Mouse (Mus musculus): ENCODE data around the gene Cyp11a1.

The Cyp11a1 gene

GRCm38 (mm10) chr9:58044828-58045227, 38.6 kb downstream of the Cyp11a1 start:
- DNase-seq (ENCODE audit: low read depth) = no peak

- DNase-seq (ENCODE audit: low read depth) = no peak
These were observed 39.4 kb downstream of the Cyp11a1 start for GRCm38 (mm10) chr9:58045646-58046045.

GRCm38 (mm10) chr9:58047061-58047460, 40.9 kb downstream of the Cyp11a1 start:
- no peak for DNase-seq (ENCODE audit: low read depth)

GRCm38 (mm10) chr9:58048621-58049020, 42.4 kb downstream of the Cyp11a1 start:
- no peak for DNase-seq (ENCODE audit: low read depth)

GRCm38 (mm10) chr9:58049186-58049585, 43.0 kb downstream of the Cyp11a1 start:
- no peak for DNase-seq (ENCODE audit: low read depth)

- DNase-seq (ENCODE audit: low read depth) = no peak
These were observed 43.6 kb downstream of the Cyp11a1 start for GRCm38 (mm10) chr9:58049861-58050260.

GRCm38 (mm10) chr9:58051937-58052336, 45.7 kb downstream of the Cyp11a1 start:
- DNase-seq (ENCODE audit: low read depth) = no peak

- DNase-seq (ENCODE audit: low read depth) = no peak
These were observed 46.9 kb downstream of the Cyp11a1 start for GRCm38 (mm10) chr9:58053102-58053501.

GRCm38 (mm10) chr9:58053544-58053943, 47.3 kb downstream of the Cyp11a1 start:
- DNase-seq (ENCODE audit: low read depth) = no peak

- DNase-seq (ENCODE audit: low read depth) = no peak
These were observed 47.8 kb downstream of the Cyp11a1 start for GRCm38 (mm10) chr9:58054032-58054431.

GRCm38 (mm10) chr9:58055666-58056065, 49.5 kb downstream of the Cyp11a1 start:
- no peak for DNase-seq (ENCODE audit: low read depth)

- DNase-seq (ENCODE audit: low read depth) = no peak
These were observed 53.7 kb downstream of the Cyp11a1 start for GRCm38 (mm10) chr9:58059920-58060319.

GRCm38 (mm10) chr9:58060677-58061667, 54.8 kb downstream of the Cyp11a1 start:
- peak; percentile 31 for DNase-seq (ENCODE audit: low read depth)

GRCm38 (mm10) chr9:58063531-58063930, 57.3 kb downstream of the Cyp11a1 start, which contains the start of gene Stra6:
Gene Stra6 (plus strand): TSS chr9:58063788.
- no peak for DNase-seq (ENCODE audit: low read depth)

- no peak for DNase-seq (ENCODE audit: low read depth)
These were observed 59.3 kb downstream of the Cyp11a1 start for GRCm38 (mm10) chr9:58065532-58065931.

GRCm38 (mm10) chr9:58065977-58066730, 59.9 kb downstream of the Cyp11a1 start:
- no peak for DNase-seq (ENCODE audit: low read depth)

GRCm38 (mm10) chr9:58066731-58067095, 60.5 kb downstream of the Cyp11a1 start:
- no peak for DNase-seq (ENCODE audit: low read depth)

GRCm38 (mm10) chr9:58067546-58067945, 61.3 kb downstream of the Cyp11a1 start:
- DNase-seq (ENCODE audit: low read depth) = no peak

GRCm38 (mm10) chr9:58074561-58074960, 68.3 kb downstream of the Cyp11a1 start:
- DNase-seq (ENCODE audit: low read depth) = no peak

Data from c-Kit-positive CD71-positive TER-119-negative erythroid progenitor cells, embryonic 14.5 days (primary cell).